Mouse (Mus musculus): ENCODE data around the gene Ndufb7.
"Not testable (repeated sequence)": the region's sequence is repeated elsewhere in the genome, so short reads cannot be mapped to it uniquely, and the experiment has no call there.

Gene Ndufb7

GRCm38 (mm10) chr8:83566469-83567395, at the start of gene Ndufb7:
Gene Ndufb7 (plus strand): TSS chr8:83566671.
- peak; percentile 79 for DNase-seq (ENCODE audit: low read depth)

GRCm38 (mm10) chr8:83520432-83520831, 46.0 kb upstream of the Ndufb7 start:
- DNase-seq (ENCODE audit: low read depth): no peak

- not testable (repeated sequence) for DNase-seq (ENCODE audit: low read depth)
Observed at GRCm38 (mm10) chr8:83520907-83521306, 45.6 kb upstream of the Ndufb7 start.

GRCm38 (mm10) chr8:83521310-83521709, 45.2 kb upstream of the Ndufb7 start:
- DNase-seq (ENCODE audit: low read depth): no peak

GRCm38 (mm10) chr8:83534802-83535201, 31.7 kb upstream of the Ndufb7 start:
- DNase-seq (ENCODE audit: low read depth): no peak

GRCm38 (mm10) chr8:83535736-83536135, 30.7 kb upstream of the Ndufb7 start, which contains the start of gene Olfr370:
Gene Olfr370 (plus strand): TSS chr8:83535780.
- no peak for DNase-seq (ENCODE audit: low read depth)

- DNase-seq (ENCODE audit: low read depth): no peak
Observed at GRCm38 (mm10) chr8:83562669-83563068, 3.8 kb upstream of the Ndufb7 start.

- no peak for DNase-seq (ENCODE audit: low read depth)
Observed at GRCm38 (mm10) chr8:83563246-83563645, 3.2 kb upstream of the Ndufb7 start.

GRCm38 (mm10) chr8:83565731-83566375, 618 bp upstream of the Ndufb7 start:
- DNase-seq (ENCODE audit: low read depth): no peak

- DNase-seq (ENCODE audit: low read depth): no peak
Observed at GRCm38 (mm10) chr8:83567668-83568067, 1.2 kb downstream of the Ndufb7 start.

GRCm38 (mm10) chr8:83568128-83568527, 1.7 kb downstream of the Ndufb7 start:
- no peak for DNase-seq (ENCODE audit: low read depth)

- no peak for DNase-seq (ENCODE audit: low read depth)
Observed at GRCm38 (mm10) chr8:83568755-83569154, 2.3 kb downstream of the Ndufb7 start.

GRCm38 (mm10) chr8:83569165-83569564, 2.7 kb downstream of the Ndufb7 start:
- DNase-seq (ENCODE audit: low read depth): no peak

GRCm38 (mm10) chr8:83570272-83571000, 4.0 kb downstream of the Ndufb7 start:
- DNase-seq (ENCODE audit: low read depth): no peak

GRCm38 (mm10) chr8:83571001-83571340, 4.5 kb downstream of the Ndufb7 start:
- DNase-seq (ENCODE audit: low read depth): not testable (repeated sequence)

- no peak for DNase-seq (ENCODE audit: low read depth)
Observed at GRCm38 (mm10) chr8:83571791-83572190, 5.3 kb downstream of the Ndufb7 start.

GRCm38 (mm10) chr8:83572246-83572812, 5.9 kb downstream of the Ndufb7 start:
- no peak for DNase-seq (ENCODE audit: low read depth)

- no peak for DNase-seq (ENCODE audit: low read depth)
Observed at GRCm38 (mm10) chr8:83573140-83573875, 6.8 kb downstream of the Ndufb7 start.

GRCm38 (mm10) chr8:83574631-83575315, 8.3 kb downstream of the Ndufb7 start:
- DNase-seq (ENCODE audit: low read depth): no peak

- no peak for DNase-seq (ENCODE audit: low read depth)
Observed at GRCm38 (mm10) chr8:83575561-83576515, 9.4 kb downstream of the Ndufb7 start.

Measured in fibroblast of lung, adult 2 months (primary cell).